Mouse (Mus musculus) C2C12 (cell line): ENCODE measurements around the gene Gm13199. TPM values are rescaled to one million over a fixed set of nuclear protein-coding genes. Genes with fewer than 3 reads are reported as not detected.

Source experiments
- H3K27me3 ChIP-seq: one replicate; pipeline ENCODE4 v1.6.1; 2011; ENCODE audit not compliant: control insufficient read depth, insufficient read depth, insufficient read length
- H3K36me3 ChIP-seq: one replicate; pipeline ENCODE4 v1.6.1; 2011; ENCODE audit not compliant: control insufficient read depth, insufficient read depth
- H3K4me3 ChIP-seq: one replicate; pipeline ENCODE4 v1.5.1; 2011; ENCODE audit warnings: mild to moderate bottlenecking, control low read depth; ENCODE audit not compliant: poor library complexity, insufficient read depth, severe bottlenecking
- H3K79me2 ChIP-seq: one replicate; pipeline ENCODE4 v1.6.1; 2011; ENCODE audit not compliant: control insufficient read depth, insufficient read depth
- H3K79me3 ChIP-seq: one replicate; pipeline ENCODE4 v1.6.1; 2011; ENCODE audit warnings: low read depth, control low read depth
- H3ac ChIP-seq: one replicate; pipeline ENCODE3; 2011; ENCODE audit warnings: low read depth; ENCODE audit not compliant: control insufficient read depth, insufficient read length
- CEBPB ChIP-seq: IDR thresholded peaks from one replicate; pipeline ENCODE4 v1.6.1; 2011; ENCODE audit warnings: low read depth, mild to moderate bottlenecking, control low read depth, moderate library complexity
- CTCF ChIP-seq: IDR thresholded peaks from one replicate; pipeline ENCODE4 v1.5.1; 2011; ENCODE audit not compliant: control insufficient read depth, insufficient read depth, insufficient read length
- FOSL1 ChIP-seq: IDR thresholded peaks from one replicate; pipeline ENCODE4 v1.8.0; 2011; ENCODE audit warnings: mild to moderate bottlenecking, low read length; ENCODE audit not compliant: poor library complexity, insufficient read depth, severe bottlenecking
- MAX ChIP-seq: IDR thresholded peaks from one replicate; pipeline ENCODE4 v1.6.1; 2011; ENCODE audit warnings: mild to moderate bottlenecking, control low read depth
- MYOD1 ChIP-seq: IDR thresholded peaks from one replicate; pipeline ENCODE4 v1.6.1; 2011; ENCODE audit warnings: low read depth; ENCODE audit not compliant: control insufficient read depth, insufficient read length
- MYOG ChIP-seq: IDR thresholded peaks from one replicate; pipeline ENCODE4 v1.6.1; 2011; ENCODE audit not compliant: control insufficient read depth, insufficient read length; ENCODE audit errors: extremely low read depth
- USF1 ChIP-seq: IDR thresholded peaks from one replicate; pipeline ENCODE4 v1.6.1; 2011; ENCODE audit warnings: low read depth, mild to moderate bottlenecking, control low read depth, moderate library complexity
- polyA plus RNA-seq: library from polyadenylated mRNA; unstranded; fragments of >200 nt; fragmentation: generic; extraction: Trizol; gene quantifications from one replicate; pipeline ENCODE4 v1.2.1, GENCODE M21; 2012; ENCODE audit warnings: missing spikeins

Gene Gm13199
- polyA plus RNA-seq, 1 experiment: 0.40 TPM

DNA sequence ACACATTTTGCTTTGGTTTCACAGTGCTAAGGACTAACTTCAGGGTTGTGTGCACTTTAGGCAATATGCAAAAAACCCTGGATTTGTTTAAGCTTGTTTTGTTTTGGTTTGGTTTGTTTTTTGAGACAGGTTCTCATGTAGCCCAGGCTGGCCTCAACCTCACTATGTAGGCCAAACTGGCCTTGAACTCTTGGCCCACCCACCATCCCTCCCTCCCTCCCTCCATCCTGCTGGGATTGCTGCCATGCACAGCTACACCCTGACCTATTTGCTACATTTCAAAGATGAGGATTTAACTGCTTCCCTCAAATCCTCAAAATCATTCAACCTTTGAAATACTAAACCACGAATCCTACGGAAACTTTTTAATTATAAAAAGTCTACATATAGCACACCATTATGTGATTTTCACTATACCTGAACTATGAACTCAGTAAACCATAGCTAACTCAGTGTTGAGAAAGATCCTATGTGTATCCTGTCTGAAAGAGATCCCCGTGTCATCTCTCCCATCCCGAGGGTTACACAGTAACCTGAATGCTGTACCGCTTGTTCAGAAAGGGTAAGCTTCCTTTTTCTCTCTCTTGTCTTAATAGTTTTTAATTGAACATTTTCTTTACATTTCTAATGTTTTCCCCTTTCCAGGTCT is 37.3 kb downstream of the Gm13199 start:
- H3K79me3 ChIP-seq: no peaks in the 10 kb centered on the region
- no peaks in the 10 kb centered on the region for H3K79me2 ChIP-seq
- H3K36me3 ChIP-seq: peaks cover 69% of the 10 kb centered on the region
- no peak overlapping the region for H3K4me3 ChIP-seq
- TF ChIP-seq CTCF: no peak
- TF ChIP-seq FOSL1: no peak
- TF ChIP-seq MYOD1: no peak
- no peak for TF ChIP-seq USF1
- no peak for TF ChIP-seq CEBPB
- TF ChIP-seq MYOG: no peak
- no peak for TF ChIP-seq MAX
- no peak overlapping the region for H3ac ChIP-seq
- no peaks in the 10 kb centered on the region for H3K27me3 ChIP-seq

DNA sequence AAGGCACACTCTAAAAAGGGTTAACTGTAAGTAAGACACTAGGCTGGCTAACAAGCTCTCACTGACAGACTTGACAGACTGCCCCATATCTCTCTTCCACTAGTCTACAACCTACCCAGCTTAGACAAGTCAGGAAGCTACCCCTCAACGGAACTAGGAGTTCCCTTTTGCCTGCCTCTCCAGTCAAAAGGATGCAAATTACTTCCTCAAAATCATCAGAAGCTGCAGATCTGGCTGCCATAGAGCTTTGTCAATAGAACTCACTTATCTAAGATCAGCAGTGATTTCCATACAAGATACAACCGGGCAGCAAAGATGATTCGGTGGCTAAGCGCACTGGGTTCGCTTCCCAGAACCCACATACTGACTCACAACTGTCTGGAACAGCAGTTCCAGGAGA is 38.0 kb downstream of the Gm13199 start:
- no peaks in the 10 kb centered on the region for H3K27me3 ChIP-seq
- H3K36me3 ChIP-seq: peaks cover 70% of the 10 kb centered on the region
- no peaks in the 10 kb centered on the region for H3K79me2 ChIP-seq
- H3K79me3 ChIP-seq: no peaks in the 10 kb centered on the region
- no peak overlapping the region for H3ac ChIP-seq
- no peak overlapping the region for H3K4me3 ChIP-seq
- no peak for TF ChIP-seq FOSL1
- TF ChIP-seq CTCF: no peak
- TF ChIP-seq MYOG: no peak
- no peak for TF ChIP-seq CEBPB
- no peak for TF ChIP-seq MYOD1

- Histone ChIP-seq H3K36me3 (peaks cover 70% of the 10 kb centered on the region), H3K4me3 (no peak overlapping the region), H3K79me3 (no peaks in the 10 kb centered on the region), H3K27me3 (no peaks in the 10 kb centered on the region), H3ac (no peak overlapping the region), H3K79me2 (no peaks in the 10 kb centered on the region)
- TF ChIP-seq FOSL1 (no peak), USF1 (no peak), MYOG (no peak), CTCF (no peak), MAX (no peak), CEBPB (no peak), MYOD1 (no peak)
Measured at GRCm38 (mm10) chr2:5824213-5824612, 38.5 kb downstream of the Gm13199 start.

GRCm38 (mm10) chr2:5822449-5822848 is 40.3 kb downstream of the Gm13199 start:
- TF ChIP-seq USF1 (no peak), FOSL1 (no peak), MYOG (no peak), MAX (no peak), MYOD1 (no peak), CTCF (no peak), CEBPB (no peak)
- Histone ChIP-seq H3K79me2 (no peaks in the 10 kb centered on the region), H3K27me3 (no peaks in the 10 kb centered on the region), H3ac (no peak overlapping the region), H3K4me3 (no peak overlapping the region), H3K79me3 (no peaks in the 10 kb centered on the region), H3K36me3 (peaks cover 78% of the 10 kb centered on the region)

GRCm38 (mm10) chr2:5821264-5821663 is 41.5 kb downstream of the Gm13199 start:
- H3K36me3 ChIP-seq: peaks cover 77% of the 10 kb centered on the region
- H3K79me3 ChIP-seq: no peaks in the 10 kb centered on the region
- H3K79me2 ChIP-seq: no peaks in the 10 kb centered on the region
- no peak overlapping the region for H3K4me3 ChIP-seq
- TF ChIP-seq MYOD1 (no peak), MAX (no peak), FOSL1 (no peak), CEBPB (no peak), MYOG (no peak), USF1 (no peak), CTCF (no peak)
- H3K27me3 ChIP-seq: no peaks in the 10 kb centered on the region
- no peak overlapping the region for H3ac ChIP-seq

Other genes with a start within 250 kb of the Gm13199 start
- 1.6 TPM for gene Camk1d, start 148.4 kb downstream of the Gm13199 start, polyA plus RNA-seq
- gene Nudt5, start 17.9 kb downstream of the Gm13199 start, polyA plus RNA-seq: 43.5 TPM
- gene Cdc123, start 17.8 kb downstream of the Gm13199 start, polyA plus RNA-seq: 141 TPM
- gene Sec61a2, start 32.5 kb upstream of the Gm13199 start, polyA plus RNA-seq: 15.4 TPM
- 0.19 TPM for gene Dhtkd1, start 79.9 kb upstream of the Gm13199 start, polyA plus RNA-seq
- gene Upf2, start 88.5 kb upstream of the Gm13199 start, polyA plus RNA-seq: 5.1 TPM